Mouse (Mus musculus) cerebellum, adult 2 months (tissue): Measurements from ENCODE around the gene Cacng5. TPM values are rescaled to one million over a fixed set of nuclear protein-coding genes. Genes with fewer than 3 reads are reported as not detected.
A peak's percentile ranks its signal among the peaks of the same experiment; 100 is the strongest.

ENCODE experiments used
- DNase-seq, 2 experiments: peaks; one replicate each; pipeline ENCODE4 v3.0.0; 2021
- H3K27ac ChIP-seq: fragments of 200-500 bp; 2 replicates; pipeline ENCODE4 v1.5.1; 2012; ENCODE audit warnings: low read length, control low read depth, inconsistent platforms; ENCODE audit not compliant: insufficient read depth
- H3K27me3 ChIP-seq: fragments of 200-500 bp; 2 replicates; pipeline ENCODE4 v1.6.1; 2012; ENCODE audit warnings: inconsistent platforms, mild to moderate bottlenecking, low read length, moderate library complexity; ENCODE audit not compliant: control insufficient read depth, insufficient read depth
- H3K4me1 ChIP-seq: fragments of 200-500 bp; 2 replicates; pipeline ENCODE4 v1.6.1; 2011; ENCODE audit warnings: low read length; ENCODE audit not compliant: control insufficient read depth, insufficient read depth
- H3K4me3 ChIP-seq: fragments of 200-500 bp; replicated peaks from 2 replicates; pipeline ENCODE3; 2011; ENCODE audit warnings: mild to moderate bottlenecking, low read depth, low read length, control low read depth; ENCODE audit not compliant: insufficient read depth
- CTCF ChIP-seq: fragments of 200-500 bp; IDR thresholded peaks from 2 replicates; pipeline ENCODE4 v1.5.1; 2011; ENCODE audit warnings: low read depth, mild to moderate bottlenecking, control low read depth, low read length, moderate library complexity, borderline replicate concordance; ENCODE audit not compliant: insufficient read depth
- POLR2A ChIP-seq: fragments of 200-500 bp; IDR thresholded peaks from 2 replicates; pipeline ENCODE4 v1.6.1; 2011; ENCODE audit warnings: low read length, control low read depth, borderline replicate concordance; ENCODE audit not compliant: insufficient read depth
- WGBS: fragments of 180-500 bp; shearing (Covaris S2); methylation state at CpG from one replicate; pipeline ENCODE4 v1.1.7; 2018; 5-methylcytosine and 5-hydroxymethylcytosine counted together
- polyA plus RNA-seq: library from polyadenylated mRNA; depleted of rRNA; stranded (reverse); fragments of >200 nt; gene quantifications from 2 replicates; pipeline ENCODE4 v1.2.3, GENCODE M21; 2012

Cacng5 gene
- polyA plus RNA-seq, 1 experiment: 25.7 TPM

GRCm38 (mm10) chr11:107875861-107876494 lies 38.9 kb downstream of the Cacng5 start:
- no peak overlapping the region for H3K4me3 ChIP-seq
- 24% methylated on average over 18 of the region's 18 CpGs for WGBS
- TF ChIP-seq CTCF: no peak
- TF ChIP-seq POLR2A: no peak
- DNase-seq: peak in 1 of 2 experiments; percentile 28
- H3K27ac ChIP-seq: no peak overlapping the region
- no peaks in the 10 kb centered on the region for H3K27me3 ChIP-seq
- H3K4me1 ChIP-seq: peaks cover 5% of the 10 kb centered on the region; the same call in 1 of the 2 replicates

DNA sequence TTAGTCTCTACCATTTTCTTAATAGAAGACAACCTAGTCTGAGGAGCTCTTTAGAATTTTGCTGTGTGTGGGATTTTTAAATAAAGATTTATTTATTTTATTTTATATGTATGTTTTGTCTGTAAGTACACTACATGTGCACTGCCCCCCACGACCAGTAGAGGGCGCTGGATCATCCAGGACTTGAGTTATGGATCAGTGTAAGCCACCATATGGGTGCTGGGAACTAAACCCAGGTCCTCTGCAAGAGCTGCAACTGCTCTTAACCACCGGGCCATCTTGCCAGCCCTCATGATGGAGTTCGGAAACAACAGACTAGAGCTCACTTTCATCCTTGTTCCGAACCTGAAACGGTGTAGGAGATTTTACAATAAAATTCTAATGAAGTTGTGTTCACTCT lies 42.1 kb downstream of the Cacng5 start:
- Histone ChIP-seq H3K4me3 (no peak overlapping the region), H3K4me1 (peaks cover 5% of the 10 kb centered on the region; the same call in 1 of the 2 replicates), H3K27me3 (no peaks in the 10 kb centered on the region), H3K27ac (no peak overlapping the region)
- no peak for DNase-seq
- no peak for TF ChIP-seq POLR2A
- no peak for TF ChIP-seq CTCF
- WGBS: 68% methylated on average over 6 of the region's 6 CpGs

DNA sequence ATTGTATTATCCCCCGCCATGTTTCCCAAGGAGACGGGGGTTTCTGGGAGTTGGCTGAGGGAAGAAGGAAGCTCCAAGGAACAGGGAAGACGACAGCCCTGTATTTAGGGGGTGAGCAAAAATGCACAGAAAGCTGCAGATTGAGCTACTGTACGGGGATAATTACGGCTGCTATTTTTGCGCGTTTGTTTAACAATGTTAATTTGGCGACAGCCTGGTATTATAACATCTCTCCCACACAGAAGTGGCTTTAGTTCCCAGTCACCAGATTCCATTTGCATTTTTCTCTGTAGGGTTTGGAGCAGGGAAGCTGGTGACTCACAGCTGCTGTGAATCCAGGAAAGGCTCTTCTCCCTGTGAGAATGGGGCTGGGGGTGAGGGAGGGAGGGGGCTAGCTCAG lies 47.3 kb downstream of the Cacng5 start:
- H3K27ac ChIP-seq: no peak overlapping the region
- DNase-seq: no peak

GRCm38 (mm10) chr11:107865128-107865527 lies 49.7 kb downstream of the Cacng5 start:
- peak; percentile 49 to 69 for DNase-seq
- no peaks in the 10 kb centered on the region for H3K4me1 ChIP-seq
- no peak overlapping the region for H3K4me3 ChIP-seq
- no peak for TF ChIP-seq POLR2A
- peak; percentile 74 for TF ChIP-seq CTCF
- no peak overlapping the region for H3K27ac ChIP-seq
- H3K27me3 ChIP-seq: no peaks in the 10 kb centered on the region
- 2% methylated on average over 7 of the region's 7 CpGs for WGBS

More for the DNA sequence above, 47.3 kb downstream of the Cacng5 start:
- no peaks in the 10 kb centered on the region for H3K27me3 ChIP-seq
- WGBS: 78% methylated on average over 8 of the region's 8 CpGs
- no peak overlapping the region for H3K4me3 ChIP-seq
- no peaks in the 10 kb centered on the region for H3K4me1 ChIP-seq
- no peak for TF ChIP-seq POLR2A
- no peak for TF ChIP-seq CTCF

- TF ChIP-seq POLR2A: no peak
- TF ChIP-seq CTCF: peak; percentile 69
- WGBS: under 1% methylated on average over 4 of the region's 4 CpGs
- no peaks in the 10 kb centered on the region for H3K4me1 ChIP-seq
- H3K27me3 ChIP-seq: no peaks in the 10 kb centered on the region
- no peak overlapping the region for H3K27ac ChIP-seq
- DNase-seq: peak; percentile 59 to 65
- H3K4me3 ChIP-seq: no peak overlapping the region
Observed at GRCm38 (mm10) chr11:107864024-107864423, 50.8 kb downstream of the Cacng5 start.

DNA sequence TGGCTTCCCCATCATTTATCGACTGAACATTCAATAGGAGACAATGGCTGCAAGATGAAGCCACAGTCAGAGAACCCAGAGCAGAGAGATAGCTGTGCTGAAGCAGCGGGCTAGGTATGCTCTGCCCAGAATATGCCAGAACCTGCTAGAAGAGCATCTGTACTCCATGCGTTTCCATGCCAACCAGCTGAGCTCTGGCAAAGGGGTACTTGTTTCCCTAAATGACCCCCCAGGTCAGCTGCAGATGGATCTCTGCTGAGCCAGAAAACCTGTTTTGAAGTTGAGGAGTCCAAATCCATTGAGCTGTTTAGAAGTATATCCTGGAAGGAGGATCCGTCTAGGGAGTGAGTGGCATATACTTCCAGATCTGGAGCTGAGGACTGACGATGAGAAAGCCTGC lies 53.1 kb downstream of the Cacng5 start:
- TF ChIP-seq CTCF: no peak
- no peak for TF ChIP-seq POLR2A
- 33% methylated on average over 5 of the region's 5 CpGs for WGBS

DNA sequence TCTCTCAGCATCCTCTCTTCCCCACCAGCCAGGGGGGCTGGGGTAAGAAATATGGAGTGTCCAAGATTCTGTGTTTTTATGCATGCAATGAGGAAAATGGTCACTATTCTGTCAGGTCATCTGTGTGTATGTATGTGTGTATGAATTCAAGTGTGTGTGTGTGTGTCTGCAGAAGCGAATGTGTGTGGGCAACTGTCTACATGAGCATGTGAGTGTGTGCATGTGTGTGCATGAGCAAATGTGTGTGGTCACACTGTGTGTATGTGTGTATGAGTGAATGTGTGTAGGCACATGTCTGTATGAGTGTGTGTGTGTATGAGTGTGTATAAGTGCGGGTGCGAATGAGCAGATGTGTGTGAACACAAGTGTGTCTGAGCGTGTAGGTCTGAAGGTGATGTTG lies 55.0 kb downstream of the Cacng5 start:
- no peak for TF ChIP-seq CTCF
- no peak for TF ChIP-seq POLR2A
- Histone ChIP-seq H3K27ac (no peak overlapping the region), H3K4me1 (no peaks in the 10 kb centered on the region), H3K27me3 (no peaks in the 10 kb centered on the region), H3K4me3 (no peak overlapping the region)
- 97% methylated on average over 4 of the region's 4 CpGs for WGBS
- DNase-seq: no peak

More for the DNA sequence above, 53.1 kb downstream of the Cacng5 start:
- no peak overlapping the region for H3K27ac ChIP-seq
- no peaks in the 10 kb centered on the region for H3K27me3 ChIP-seq
- no peak overlapping the region for H3K4me3 ChIP-seq
- H3K4me1 ChIP-seq: no peaks in the 10 kb centered on the region
- DNase-seq: no peak

- peak; percentile 47 to 55 for DNase-seq
- Histone ChIP-seq H3K27me3 (no peaks in the 10 kb centered on the region), H3K27ac (no peak overlapping the region), H3K4me1 (no peaks in the 10 kb centered on the region), H3K4me3 (no peak overlapping the region)
- TF ChIP-seq POLR2A (no peak), CTCF (peak; percentile 71)
- WGBS: 8% methylated on average over 7 of the region's 7 CpGs
Observed at GRCm38 (mm10) chr11:107859288-107859687, 55.6 kb downstream of the Cacng5 start.
